Mouse (Mus musculus): ENCODE results near the gene Trp53bp1. TPM values are rescaled to one million over a fixed set of nuclear protein-coding genes. Genes with fewer than 3 reads are reported as not detected.

Gene Trp53bp1
- polyA plus RNA-seq, 1 experiment from 2014 or later, result 177 TPM

GRCm38 (mm10) chr2:121235460-121236072 lies 35.6 kb downstream of the Trp53bp1 start:
- Histone ChIP-seq H3K9me3 (no peaks in the 10 kb centered on the region), H3K4me3 (no peak overlapping the region), H3K27ac (no peak overlapping the region), H3K4me1 (no peaks in the 10 kb centered on the region), H3K27me3 (replicated peaks) (no peaks in the 10 kb centered on the region), H3K36me3 (peaks cover 72% of the 10 kb centered on the region), H3K4me2 (replicated peaks) (no peak overlapping the region), H3K9ac (no peak overlapping the region)
- WGBS, result 91% methylated on average over 8 of the region's 8 CpGs
- ATAC-seq (ENCODE audit: low FRiP score, low read depth), result no peak

- H3K27ac ChIP-seq, result no peak overlapping the region
- no peaks in the 10 kb centered on the region; the same call in 1 of the 2 replicates for H3K4me1 ChIP-seq
- no peak overlapping the region for H3K4me3 ChIP-seq
- WGBS, result 93% methylated on average over 4 of the region's 4 CpGs
- no peak overlapping the region for H3K9ac ChIP-seq
- no peak for ATAC-seq (ENCODE audit: low FRiP score, low read depth)
- peaks cover 70% of the 10 kb centered on the region for H3K36me3 ChIP-seq
- no peaks in the 10 kb centered on the region for H3K27me3 ChIP-seq (replicated peaks)
- H3K4me2 ChIP-seq (replicated peaks), result no peak overlapping the region
- no peaks in the 10 kb centered on the region for H3K9me3 ChIP-seq
These were observed 43.1 kb downstream of the Trp53bp1 start for GRCm38 (mm10) chr2:121228135-121228534.

GRCm38 (mm10) chr2:121223010-121223409 lies 48.2 kb downstream of the Trp53bp1 start:
- Histone ChIP-seq H3K27ac (no peak overlapping the region), H3K4me2 (replicated peaks) (no peak overlapping the region), H3K9me3 (no peaks in the 10 kb centered on the region), H3K36me3 (peaks cover 76% of the 10 kb centered on the region), H3K27me3 (replicated peaks) (no peaks in the 10 kb centered on the region), H3K4me3 (no peak overlapping the region), H3K9ac (no peak overlapping the region), H3K4me1 (no peaks in the 10 kb centered on the region; the same call in 1 of the 2 replicates)
- 93% methylated on average over 2 of the region's 2 CpGs for WGBS
- no peak for ATAC-seq (ENCODE audit: low FRiP score, low read depth)

- Histone ChIP-seq H3K27me3 (replicated peaks) (no peaks in the 10 kb centered on the region), H3K4me1 (no peaks in the 10 kb centered on the region; the same call in 1 of the 2 replicates), H3K9ac (no peak overlapping the region), H3K9me3 (no peaks in the 10 kb centered on the region), H3K27ac (no peak overlapping the region), H3K36me3 (peaks cover 70% of the 10 kb centered on the region), H3K4me3 (no peak overlapping the region), H3K4me2 (replicated peaks) (no peak overlapping the region)
- no peak for ATAC-seq (ENCODE audit: low FRiP score, low read depth)
These were observed 51.2 kb downstream of the Trp53bp1 start for GRCm38 (mm10) chr2:121219994-121220393.

GRCm38 (mm10) chr2:121219177-121219576 lies 52.0 kb downstream of the Trp53bp1 start:
- no peaks in the 10 kb centered on the region for H3K9me3 ChIP-seq
- no peak overlapping the region for H3K4me2 ChIP-seq (replicated peaks)
- no peak overlapping the region for H3K9ac ChIP-seq
- H3K27ac ChIP-seq, result no peak overlapping the region
- H3K27me3 ChIP-seq (replicated peaks), result no peaks in the 10 kb centered on the region
- no peak for ATAC-seq (ENCODE audit: low FRiP score, low read depth)
- H3K4me1 ChIP-seq, result no peaks in the 10 kb centered on the region; the same call in 1 of the 2 replicates
- no peak overlapping the region for H3K4me3 ChIP-seq
- H3K36me3 ChIP-seq, result peaks cover 77% of the 10 kb centered on the region

- H3K9me3 ChIP-seq, result no peaks in the 10 kb centered on the region
- H3K27me3 ChIP-seq (replicated peaks), result no peaks in the 10 kb centered on the region
- H3K36me3 ChIP-seq, result peaks cover 80% of the 10 kb centered on the region
- H3K9ac ChIP-seq, result no peak overlapping the region
- 93% methylated on average over 3 of the region's 3 CpGs for WGBS
- H3K4me2 ChIP-seq (replicated peaks), result no peak overlapping the region
- no peak overlapping the region for H3K4me3 ChIP-seq
- H3K27ac ChIP-seq, result no peak overlapping the region
- ATAC-seq (ENCODE audit: low FRiP score, low read depth), result no peak
- H3K4me1 ChIP-seq, result no peaks in the 10 kb centered on the region
These were observed 56.7 kb downstream of the Trp53bp1 start for GRCm38 (mm10) chr2:121214491-121214890.

GRCm38 (mm10) chr2:121206541-121206940 lies 64.7 kb downstream of the Trp53bp1 start:
- H3K27ac ChIP-seq, result no peak overlapping the region
- H3K9ac ChIP-seq, result no peak overlapping the region
- peaks cover 94% of the 10 kb centered on the region for H3K36me3 ChIP-seq
- H3K4me2 ChIP-seq (replicated peaks), result no peak overlapping the region
- no peaks in the 10 kb centered on the region for H3K4me1 ChIP-seq
- no peak overlapping the region for H3K4me3 ChIP-seq
- no peaks in the 10 kb centered on the region for H3K9me3 ChIP-seq
- no peaks in the 10 kb centered on the region for H3K27me3 ChIP-seq (replicated peaks)
- WGBS, result 92% methylated on average over 3 of the region's 3 CpGs
- ATAC-seq (ENCODE audit: low FRiP score, low read depth), result no peak

- peaks cover 95% of the 10 kb centered on the region for H3K36me3 ChIP-seq
These were observed 66.9 kb downstream of the Trp53bp1 start for GRCm38 (mm10) chr2:121204276-121204675.

GRCm38 (mm10) chr2:121195466-121195865 lies 75.7 kb downstream of the Trp53bp1 start:
- H3K4me3 ChIP-seq, result no peak overlapping the region
- no peak for ATAC-seq (ENCODE audit: low FRiP score, low read depth)
- H3K4me1 ChIP-seq, result no peaks in the 10 kb centered on the region
- peaks cover 95% of the 10 kb centered on the region for H3K36me3 ChIP-seq
- H3K4me2 ChIP-seq (replicated peaks), result no peak overlapping the region
- H3K9me3 ChIP-seq, result no peaks in the 10 kb centered on the region
- no peak overlapping the region for H3K27ac ChIP-seq
- no peak overlapping the region for H3K9ac ChIP-seq
- 92% methylated on average over 9 of the region's 9 CpGs for WGBS
- H3K27me3 ChIP-seq (replicated peaks), result no peaks in the 10 kb centered on the region

More at GRCm38 (mm10) chr2:121204276-121204675, 66.9 kb downstream of the Trp53bp1 start:
- 96% methylated on average over 17 of the region's 17 CpGs for WGBS
- Histone ChIP-seq H3K9me3 (no peaks in the 10 kb centered on the region), H3K27ac (no peak overlapping the region), H3K4me3 (no peak overlapping the region), H3K27me3 (replicated peaks) (no peaks in the 10 kb centered on the region), H3K4me1 (no peaks in the 10 kb centered on the region), H3K4me2 (replicated peaks) (no peak overlapping the region), H3K9ac (no peak overlapping the region)
- ATAC-seq (ENCODE audit: low FRiP score, low read depth), result no peak

- no peak for ATAC-seq (ENCODE audit: low FRiP score, low read depth)
- Histone ChIP-seq H3K27ac (no peak overlapping the region), H3K9me3 (no peaks in the 10 kb centered on the region), H3K27me3 (replicated peaks) (no peaks in the 10 kb centered on the region), H3K4me2 (replicated peaks) (no peak overlapping the region), H3K9ac (no peak overlapping the region), H3K4me3 (no peak overlapping the region), H3K36me3 (peaks cover 79% of the 10 kb centered on the region), H3K4me1 (no peaks in the 10 kb centered on the region)
- 68% methylated on average over 1 of the region's 1 CpGs for WGBS
These were observed 82.7 kb downstream of the Trp53bp1 start for GRCm38 (mm10) chr2:121188530-121188929.

- no peaks in the 10 kb centered on the region for H3K27me3 ChIP-seq (replicated peaks)
- WGBS, result 95% methylated on average over 7 of the region's 7 CpGs
- no peaks in the 10 kb centered on the region for H3K4me1 ChIP-seq
- H3K4me3 ChIP-seq, result no peak overlapping the region
- H3K9ac ChIP-seq, result no peak overlapping the region
- no peak for ATAC-seq (ENCODE audit: low FRiP score, low read depth)
- H3K4me2 ChIP-seq (replicated peaks), result no peak overlapping the region
- no peaks in the 10 kb centered on the region for H3K9me3 ChIP-seq
- H3K36me3 ChIP-seq, result peaks cover 55% of the 10 kb centered on the region
- H3K27ac ChIP-seq, result no peak overlapping the region
These were observed 87.1 kb downstream of the Trp53bp1 start for GRCm38 (mm10) chr2:121184142-121184541.

GRCm38 (mm10) chr2:121183431-121183830 lies 87.8 kb downstream of the Trp53bp1 start:
- H3K9ac ChIP-seq, result no peak overlapping the region
- H3K27ac ChIP-seq, result no peak overlapping the region
- peaks cover 55% of the 10 kb centered on the region for H3K36me3 ChIP-seq
- H3K4me2 ChIP-seq (replicated peaks), result no peak overlapping the region
- H3K27me3 ChIP-seq (replicated peaks), result no peaks in the 10 kb centered on the region
- H3K9me3 ChIP-seq, result no peaks in the 10 kb centered on the region
- H3K4me3 ChIP-seq, result no peak overlapping the region
- ATAC-seq (ENCODE audit: low FRiP score, low read depth), result no peak
- H3K4me1 ChIP-seq, result no peaks in the 10 kb centered on the region
- 90% methylated on average over 5 of the region's 5 CpGs for WGBS

GRCm38 (mm10) chr2:121178828-121179479 lies 92.3 kb downstream of the Trp53bp1 start:
- no peak overlapping the region for H3K27ac ChIP-seq
- no peak overlapping the region for H3K4me3 ChIP-seq
- 98% methylated on average over 3 of the region's 3 CpGs for WGBS
- peaks cover 68% of the 10 kb centered on the region for H3K36me3 ChIP-seq
- no peak for ATAC-seq (ENCODE audit: low FRiP score, low read depth)
- no peaks in the 10 kb centered on the region for H3K9me3 ChIP-seq
- no peaks in the 10 kb centered on the region for H3K27me3 ChIP-seq (replicated peaks)
- H3K9ac ChIP-seq, result no peak overlapping the region
- H3K4me2 ChIP-seq (replicated peaks), result no peak overlapping the region
- H3K4me1 ChIP-seq, result no peaks in the 10 kb centered on the region
